Mouse (Mus musculus) liver, embryonic 18 days (tissue): Measurements from ENCODE around the gene Tmem236. TPM values are rescaled to one million over a fixed set of nuclear protein-coding genes. Genes with fewer than 3 reads are reported as not detected.

Experiments
- polyA plus RNA-seq: library from polyadenylated mRNA; depleted of rRNA; stranded (reverse); fragments of >200 nt; gene quantifications from 2 replicates; pipeline ENCODE4 v1.2.3, GENCODE M21; 2012; rRNA removed

The Tmem236 gene
- 0.05 and 0.06 TPM in 2 replicates for polyA plus RNA-seq

GRCm38 (mm10) chr2:14174334-14174733 is at the start of gene Tmem236:
TSS of gene Tmem236 (plus strand) at chr2:14174523.

GRCm38 (mm10) chr2:14229149-14229548 is 54.8 kb downstream of the Tmem236 start, which contains the start of gene Mrc1:
TSS of gene Mrc1 (plus strand) at chr2:14229392.

Other genes with a start within 250 kb of the Tmem236 start
- gene Hacd1, start 118.4 kb upstream of the Tmem236 start, polyA plus RNA-seq = 35.1 and 41.4 TPM in 2 replicates
- gene Stam, start 100.4 kb upstream of the Tmem236 start, polyA plus RNA-seq = 9.4 and 10.7 TPM in 2 replicates
- 9.8 and 10.7 TPM in 2 replicates for gene Mrc1, start 54.9 kb downstream of the Tmem236 start, polyA plus RNA-seq
- 0.06 and 0.09 TPM in 2 replicates for gene Slc39a12, start 213.8 kb downstream of the Tmem236 start, polyA plus RNA-seq